Mouse (Mus musculus) mature B cell (primary cell): ENCODE data around the gene Tmem238.

Experiments used
- in situ Hi-C: fragments of 300-500 bp; cut with MboI; formaldehyde crosslinking; loops from 2 replicates; pipeline ENCODE4 v1.14.3; 2019

The Tmem238 gene

GRCm38 (mm10) chr7:4792278-4793212 is 3.1 kb upstream of the Tmem238 start, which contains the start of gene Rpl28:
TSS of gene Rpl28 (plus strand) at chr7:4792874.
- in situ Hi-C loops: loop anchor here (10.0 kb wide), 1 partner anchor 168 kb away; no protein-coding TSS in a partner anchor

GRCm38 (mm10) chr7:4788499-4789435 is 689 bp downstream of the Tmem238 start:
- in situ Hi-C loops: no loop called here

GRCm38 (mm10) chr7:4783667-4784268 is 5.7 kb downstream of the Tmem238 start:
- in situ Hi-C loops: no loop called here

DNA sequence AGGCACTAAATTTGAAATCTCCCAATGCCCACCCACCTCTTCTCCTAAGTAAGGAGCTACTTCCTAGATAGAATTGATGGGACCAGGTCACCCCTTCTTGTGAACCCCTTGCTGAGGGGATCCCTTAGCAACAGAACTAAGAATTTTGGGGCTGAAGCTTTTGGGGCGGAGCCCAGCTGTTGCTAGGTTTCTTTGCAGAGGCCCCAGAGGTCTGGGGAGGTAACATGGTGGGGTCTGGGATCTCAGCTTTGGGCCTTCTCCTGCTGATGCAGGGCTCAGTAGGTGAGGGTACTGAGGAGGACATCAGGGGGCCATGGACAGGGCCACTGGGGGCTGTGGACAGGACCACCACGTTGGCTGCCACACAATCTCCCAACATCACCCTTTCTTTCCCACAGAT is 6.7 kb downstream of the Tmem238 start, which contains the start of the genes Il11 and Tmem190:
Il11 (minus strand) TSS at position 101 of the 400 bp plus-strand sequence.
Tmem190 (plus strand) TSS at position 179 of the 400 bp plus-strand sequence.
- in situ Hi-C loops: no loop called here

DNA sequence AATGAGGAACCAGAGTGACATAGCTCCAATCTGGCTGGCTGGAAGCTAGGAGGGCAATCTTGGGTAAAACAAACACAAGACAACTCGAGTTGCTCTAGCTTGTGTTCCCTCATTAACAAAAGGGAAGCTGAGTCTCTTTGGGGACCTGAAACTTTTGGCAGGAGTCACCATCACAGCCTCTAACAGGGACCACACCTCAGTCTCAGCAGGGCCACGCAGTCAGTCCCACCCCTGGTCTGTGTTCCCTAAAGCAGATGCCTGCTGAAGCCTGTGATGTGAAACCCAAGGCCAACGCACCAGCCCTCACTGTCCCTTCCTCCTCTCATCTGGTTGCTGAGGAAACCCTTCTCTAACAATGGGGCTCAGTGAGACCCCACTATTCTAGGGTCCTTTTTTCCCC is 7.3 kb downstream of the Tmem238 start:
- in situ Hi-C loops: no loop called here

GRCm38 (mm10) chr7:4779921-4780320 is 9.5 kb downstream of the Tmem238 start:
- in situ Hi-C loops: no loop called here

DNA sequence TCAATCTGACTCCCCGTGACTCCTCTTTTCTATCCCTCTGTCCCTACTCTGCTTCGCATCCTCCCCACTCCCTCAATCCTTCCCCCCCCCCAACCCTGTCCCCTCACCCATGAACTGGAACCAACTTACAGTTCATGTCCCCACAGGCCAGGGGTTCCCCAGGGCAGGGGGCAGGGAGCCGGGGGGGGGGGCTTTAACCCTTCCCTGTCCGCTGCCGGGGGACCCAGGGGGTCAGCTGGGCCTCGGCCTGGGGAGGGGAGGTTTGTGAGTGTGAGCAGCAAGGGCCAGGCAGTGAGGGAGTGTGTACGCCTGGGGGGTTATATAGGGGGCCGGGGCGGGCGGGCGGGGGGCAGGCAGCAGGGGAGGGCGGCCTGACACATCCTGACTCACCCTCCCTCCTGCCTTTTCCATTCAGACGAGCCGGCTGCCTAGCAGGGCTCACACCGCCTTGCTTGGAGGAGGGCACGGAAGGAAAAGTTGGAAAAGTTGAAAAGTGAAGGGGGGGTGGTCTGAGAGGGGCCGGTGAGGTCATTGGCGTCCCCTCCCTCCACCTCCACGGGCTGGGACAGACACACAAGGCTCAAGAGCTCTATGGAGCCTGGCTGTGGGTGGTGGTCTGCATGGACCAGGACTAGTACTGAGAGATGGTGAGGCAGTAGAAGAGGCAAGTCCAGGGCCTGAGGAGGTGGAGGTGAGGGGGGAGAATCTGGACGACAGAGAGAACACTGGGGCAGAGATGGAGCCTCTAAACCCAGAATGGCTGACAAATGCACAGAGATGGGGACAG is 11.4 kb downstream of the Tmem238 start:
- in situ Hi-C loops: no loop called here

- in situ Hi-C loops: no loop called here
These were observed 12.3 kb downstream of the Tmem238 start for GRCm38 (mm10) chr7:4776861-4777830.

GRCm38 (mm10) chr7:4776131-4776530 is 13.3 kb downstream of the Tmem238 start:
- in situ Hi-C loops: no loop called here

- in situ Hi-C loops: no loop called here
These were observed 18.3 kb downstream of the Tmem238 start, which contains the start of gene Fam71e2 for GRCm38 (mm10) chr7:4771202-4771601. TSS of gene Fam71e2 (minus strand) at chr7:4771302.

- in situ Hi-C loops: no loop called here
These were observed 24.3 kb downstream of the Tmem238 start for GRCm38 (mm10) chr7:4764946-4765710.

DNA sequence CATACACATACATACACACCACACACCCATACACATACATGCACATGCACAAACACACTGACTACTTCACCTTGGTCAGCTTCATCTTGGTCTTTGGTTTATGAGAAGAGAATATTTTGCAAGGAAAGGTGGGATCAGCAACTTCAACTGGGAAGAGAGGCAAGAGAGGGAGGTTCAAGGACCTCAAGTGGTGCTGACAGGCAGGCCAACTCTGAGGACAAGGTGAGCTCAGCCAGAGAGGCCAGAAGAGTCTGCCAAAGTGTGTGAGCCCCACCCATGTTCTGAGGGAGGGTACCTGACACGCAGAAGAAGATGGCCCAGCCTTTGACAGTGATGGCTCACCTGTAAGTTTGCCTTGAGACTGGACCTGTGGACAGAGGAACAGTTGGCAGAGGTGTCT is 29.8 kb downstream of the Tmem238 start:
- in situ Hi-C loops: no loop called here

DNA sequence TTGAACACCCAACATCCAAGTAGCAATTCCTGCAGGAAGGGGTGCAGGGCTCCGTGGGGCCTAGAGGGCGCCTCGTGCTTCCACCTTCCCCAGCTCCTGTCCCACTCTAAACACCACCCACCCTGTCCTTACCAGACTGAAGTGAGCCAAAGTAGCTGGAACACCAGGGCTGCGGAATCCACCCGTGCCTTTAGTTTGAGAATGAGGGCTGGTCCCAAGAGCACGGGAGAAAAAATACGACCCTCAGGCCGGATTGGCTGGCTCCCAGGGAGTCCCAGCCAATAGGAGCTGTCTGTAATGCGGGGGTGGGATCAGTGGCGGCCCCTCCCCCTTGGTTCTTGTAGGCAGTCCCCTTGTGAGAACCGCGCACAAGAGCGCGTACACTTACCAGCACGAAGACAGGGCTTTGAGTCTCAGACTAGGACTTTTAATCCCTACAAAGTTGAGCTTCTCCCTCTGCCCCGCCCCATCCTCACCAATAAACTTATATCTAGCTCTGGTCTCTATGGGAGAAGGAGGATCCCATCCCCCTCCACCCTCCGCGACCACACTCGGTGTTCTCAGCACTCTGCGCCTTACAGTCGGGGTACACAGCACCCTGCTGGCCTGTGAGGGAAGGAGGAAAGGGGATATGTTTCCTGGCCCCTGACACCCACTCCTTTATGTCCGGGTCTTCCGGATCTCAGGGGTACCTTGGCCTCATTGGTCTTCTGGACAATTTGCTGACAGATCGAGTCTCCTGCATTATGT is 36.5 kb downstream of the Tmem238 start, which contains the start of gene Cox6b2:
Cox6b2 (minus strand) TSS at position 274 of the 750 bp plus-strand sequence.
- in situ Hi-C loops: no loop called here

DNA sequence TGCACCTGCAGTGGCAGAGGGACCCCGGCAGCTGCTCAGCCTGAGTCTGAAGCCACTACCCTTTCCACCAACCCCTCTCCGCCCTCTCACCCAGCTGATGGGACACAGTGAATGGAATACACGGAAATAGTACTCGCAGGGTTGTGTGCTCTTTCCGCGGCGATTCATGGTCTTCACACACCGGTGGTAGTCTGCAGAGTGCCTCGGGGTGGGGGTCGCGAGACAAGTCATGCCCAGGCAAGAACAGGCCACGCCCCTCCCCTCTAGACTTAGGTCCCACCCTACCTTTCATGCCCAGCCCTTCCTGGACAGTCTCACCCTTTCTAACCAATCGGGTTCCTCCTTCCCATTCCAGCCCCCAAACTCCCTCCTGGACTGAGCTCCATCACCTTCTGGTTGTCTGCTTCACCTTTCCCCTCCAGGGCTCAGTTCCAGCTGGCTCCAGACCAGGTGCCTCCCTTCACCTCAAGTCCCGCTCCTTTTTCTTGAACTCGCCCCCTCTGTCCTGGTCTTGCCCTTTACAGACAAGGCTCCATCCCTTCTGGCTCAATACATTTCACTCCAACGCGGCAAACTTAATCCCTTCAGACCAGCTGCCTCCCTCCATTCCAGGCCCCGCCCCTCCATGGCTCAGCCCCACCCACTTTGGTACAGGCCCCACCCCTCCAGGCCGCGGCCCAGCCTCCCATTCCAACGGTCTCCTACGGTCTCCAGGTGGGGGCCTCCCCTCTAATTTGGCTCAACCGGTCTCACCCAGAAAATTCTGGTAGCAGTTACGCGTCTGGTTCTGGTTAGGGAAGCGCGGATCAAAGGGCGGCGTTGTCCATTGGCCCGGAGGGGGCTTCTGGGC is 37.3 kb downstream of the Tmem238 start:
- in situ Hi-C loops: no loop called here

DNA sequence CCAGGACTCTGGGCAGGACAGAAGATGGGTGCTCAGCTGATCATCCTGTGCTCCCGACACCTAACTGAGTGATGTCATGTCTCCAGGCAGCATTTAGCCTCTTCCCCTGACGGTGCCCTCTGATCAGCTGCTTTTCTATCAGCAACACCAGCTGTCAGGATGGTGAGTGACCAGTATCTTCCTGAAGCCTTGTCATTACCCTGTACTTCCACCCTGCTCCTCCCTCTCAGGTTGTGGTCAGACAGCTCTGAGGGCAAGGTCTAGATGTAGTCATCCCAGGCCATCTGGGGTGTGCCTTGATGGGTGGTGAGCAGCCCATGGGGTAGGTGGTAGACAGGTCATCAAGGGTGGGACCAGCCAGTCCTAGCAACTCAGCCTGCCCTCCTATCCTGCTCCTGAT is 40.3 kb downstream of the Tmem238 start:
- in situ Hi-C loops: no loop called here

GRCm38 (mm10) chr7:4748321-4748720 is 41.1 kb downstream of the Tmem238 start:
- in situ Hi-C loops: no loop called here
